In genomic region chrX:21644851-21645250, GRCm38 (mm10) we compare ENCODE assay signal across 23 mouse cellular contexts.
A peak's percentile ranks its signal among the peaks of the same experiment; 100 is the strongest.
DNase-seq lines count a peak whose midpoint lies in the region; ATAC-seq and TF ChIP-seq lines count a peak whose summit lies in the region.
"Had no signal": no experiment of that assay in that cellular context is flagged by ENCODE, and none has a peak within 500 bp of the region (broad histone marks: within the 10 kb centered on the region; RNA-seq: fewer than 3 reads in every experiment).

No protein-coding gene starts in this region.

- no peaks in the 10 kb centered on the region for H3K9me3 ChIP-seq in lung, postnatal 0 days (ENCODE audit: low read length)
- H3K9me3 ChIP-seq: G1E had no signal

- no peak overlapping the region for H3K27ac ChIP-seq in lung, postnatal 0 days (ENCODE audit: low read length)

- 64% methylated on average over 1 of the region's 1 CpGs for WGBS in lung, postnatal 0 days

- peak; percentile 96 for TF ChIP-seq EP300 in lung, postnatal 0 days (IDR thresholded peaks at IDR 0.05)

- no peaks in the 10 kb centered on the region for H3K36me3 ChIP-seq in lung, postnatal 0 days (ENCODE audit: insufficient read depth, low read length)
- H3K36me3 ChIP-seq: G1E had no signal

- no peak for TF ChIP-seq CTCF in lung, postnatal 0 days (IDR thresholded peaks at IDR 0.05)

- no peak overlapping the region for H3K9ac ChIP-seq in lung, postnatal 0 days (replicated peaks; ENCODE audit: low read depth)

- no peak overlapping the region for H3K4me2 ChIP-seq in lung, postnatal 0 days (replicated peaks; ENCODE audit: low read depth, low read length)

- no peak for ATAC-seq in cerebellum, adult (ENCODE audit: insufficient number of reproducible peaks, low FRiP score, low TSS enrichment)
- peak; percentile 56; the same call in 1 of the 2 replicates for ATAC-seq in lung, postnatal 0 days
- ATAC-seq: activated CD4-positive, CD25-positive, alpha-beta regulatory T cell, adult 4 months; CD4-positive, CD25-positive, alpha-beta regulatory T cell, adult 4 months; Patski had no signal

- DNase-seq in cerebellum, adult 9-10 months: peak; percentile 2
- peak; percentile 13 for DNase-seq in lung, postnatal 0 days (ENCODE audit: low spot score)
- DNase-seq in lung, postnatal 10 days: no peak
- peak; percentile 2 for DNase-seq in lung, postnatal 36 days
- DNase-seq in lung, postnatal 25 days (ENCODE audit: low spot score): no peak
- DNase-seq in A20 (ENCODE audit: low read depth, low spot score): peak; percentile 1
- DNase-seq in frontal cortex, postnatal 25 days (ENCODE audit: low spot score in 2 of 2): no peak
- DNase-seq: adrenal gland, adult 2 months; adrenal gland, adult 8-10 months; adrenal gland, postnatal 10 days; adrenal gland, postnatal 14 days; adrenal gland, postnatal 25 days; adrenal gland, postnatal 36 days; B cell, adult 2 months; cerebellum, adult 11 months; cerebellum, adult 11-12 months; cerebellum, adult 18-20 months had no signal

- no peaks in the 10 kb centered on the region for H3K4me1 ChIP-seq in lung, postnatal 0 days (ENCODE audit: insufficient read depth, low read depth, low read length)

- no peak overlapping the region for H3K4me3 ChIP-seq in lung, postnatal 0 days (ENCODE audit: low read depth, low read length)

- no peaks in the 10 kb centered on the region for H3K27me3 ChIP-seq in lung, postnatal 0 days (replicated peaks; ENCODE audit: insufficient read depth, low read length)
- H3K27me3 ChIP-seq: CH12.LX, Patski had no signal

Comparison
In these comparisons a context has a peak if more than half of its experiments do, and no peak if none do; other contexts are left out.
1. DNase-seq: peak in cerebellum, adult 9-10 months (single experiment), lung, postnatal 0 days (single experiment), lung, postnatal 36 days (single experiment) and A20 (single experiment); none in lung, postnatal 10 days (single experiment), lung, postnatal 25 days (single experiment) and frontal cortex, postnatal 25 days (0 of 2).